Mouse (Mus musculus): ENCODE data around the gene Hlx. TPM values are rescaled to one million over a fixed set of nuclear protein-coding genes. Genes with fewer than 3 reads are reported as not detected.

The Hlx gene
- polyA plus RNA-seq (2014; fragmentation: Illumina TruSeq; extraction: RNeasy Lipid Tissue Mini Kit (QIAGEN cat#74804); ENCODE audit: low read depth, low replicate concordance) = 0.23 TPM

GRCm38 (mm10) chr1:184732556-184733049 is at the start of gene Hlx:
Gene Hlx (minus strand): TSS chr1:184732619.

Other genes with a start within 250 kb of the Hlx start
- gene Marc1, start 78.7 kb upstream of the Hlx start, polyA plus RNA-seq (2014; fragmentation: Illumina TruSeq; extraction: RNeasy Lipid Tissue Mini Kit (QIAGEN cat#74804); ENCODE audit: low read depth, low replicate concordance) = 0.47 TPM
- 96.9 TPM for gene Marc2, start 113.8 kb upstream of the Hlx start, polyA plus RNA-seq (2014; fragmentation: Illumina TruSeq; extraction: RNeasy Lipid Tissue Mini Kit (QIAGEN cat#74804); ENCODE audit: low read depth, low replicate concordance)
- gene C130074G19Rik, start 150.6 kb upstream of the Hlx start, polyA plus RNA-seq (2014; fragmentation: Illumina TruSeq; extraction: RNeasy Lipid Tissue Mini Kit (QIAGEN cat#74804); ENCODE audit: low read depth, low replicate concordance) = 14.5 TPM